Mouse (Mus musculus): ENCODE measurements around the gene Ptprg.

Gene Ptprg

GRCm38 (mm10) chr14:11553273-11553665 is at the start of gene Ptprg:
Gene Ptprg, plus strand, starts transcription at chr14:11553532.
- no peak for DNase-seq (ENCODE audit: low spot score)

GRCm38 (mm10) chr14:11503803-11504365 is 49.4 kb upstream of the Ptprg start:
- DNase-seq (ENCODE audit: low spot score), result no peak

GRCm38 (mm10) chr14:11510173-11510572 is 43.2 kb upstream of the Ptprg start:
- DNase-seq (ENCODE audit: low spot score), result no peak

GRCm38 (mm10) chr14:11519171-11519570 is 34.2 kb upstream of the Ptprg start:
- DNase-seq (ENCODE audit: low spot score), result no peak

GRCm38 (mm10) chr14:11523052-11523451 is 30.3 kb upstream of the Ptprg start:
- no peak for DNase-seq (ENCODE audit: low spot score)

- DNase-seq (ENCODE audit: low spot score), result no peak
Measured at GRCm38 (mm10) chr14:11529591-11529990, 23.7 kb upstream of the Ptprg start.

- no peak for DNase-seq (ENCODE audit: low spot score)
Measured at GRCm38 (mm10) chr14:11534456-11534855, 18.9 kb upstream of the Ptprg start.

GRCm38 (mm10) chr14:11536121-11536520 is 17.2 kb upstream of the Ptprg start:
- no peak for DNase-seq (ENCODE audit: low spot score)

GRCm38 (mm10) chr14:11551892-11552291 is 1.4 kb upstream of the Ptprg start:
- DNase-seq (ENCODE audit: low spot score), result no peak

GRCm38 (mm10) chr14:11552521-11553272 is 635 bp upstream of the Ptprg start:
- no peak for DNase-seq (ENCODE audit: low spot score)

GRCm38 (mm10) chr14:11553679-11554305 is 460 bp downstream of the Ptprg start:
- DNase-seq (ENCODE audit: low spot score), result no peak

- DNase-seq (ENCODE audit: low spot score), result no peak
Measured at GRCm38 (mm10) chr14:11554306-11555041, 1.1 kb downstream of the Ptprg start.

- DNase-seq (ENCODE audit: low spot score), result no peak
Measured at GRCm38 (mm10) chr14:11555061-11555501, 1.7 kb downstream of the Ptprg start.

GRCm38 (mm10) chr14:11555521-11556355 is 2.4 kb downstream of the Ptprg start:
- no peak for DNase-seq (ENCODE audit: low spot score)

GRCm38 (mm10) chr14:11556356-11557130 is 3.2 kb downstream of the Ptprg start:
- DNase-seq (ENCODE audit: low spot score), result no peak

GRCm38 (mm10) chr14:11558496-11558895 is 5.2 kb downstream of the Ptprg start:
- DNase-seq (ENCODE audit: low spot score), result no peak

- no peak for DNase-seq (ENCODE audit: low spot score)
Measured at GRCm38 (mm10) chr14:11560641-11561232, 7.4 kb downstream of the Ptprg start.

- no peak for DNase-seq (ENCODE audit: low spot score)
Measured at GRCm38 (mm10) chr14:11561397-11561796, 8.1 kb downstream of the Ptprg start.

- no peak for DNase-seq (ENCODE audit: low spot score)
Measured at GRCm38 (mm10) chr14:11562870-11563269, 9.5 kb downstream of the Ptprg start.

GRCm38 (mm10) chr14:11563656-11564055 is 10.3 kb downstream of the Ptprg start:
- no peak for DNase-seq (ENCODE audit: low spot score)
